Mouse (Mus musculus) G1E (cell line): ENCODE measurements at regions not wholly inside any gene's neighbourhood (a gene's known extent, or its start where the extent isn't known, plus 50 kb on each side); places are given as distances from the start of the nearest gene placed in this dataset.

Experiments
- CTCF ChIP-seq: IDR thresholded peaks from 2 replicates; pipeline ENCODE4 v1.5.1; 2012; ENCODE audit warnings: low read depth, low read length, inconsistent platforms, mixed read lengths
- GATA1 ChIP-seq: IDR thresholded peaks from 2 replicates; pipeline ENCODE4 v1.6.1; 2012; ENCODE audit warnings: borderline replicate concordance, low read length, inconsistent platforms, mixed read lengths

GRCm38 (mm10) chr9:93870778-93871177 is 667.1 kb downstream of the 1190002N15Rik start:
- TF ChIP-seq CTCF (no peak), GATA1 (no peak)
